Mouse (Mus musculus): ENCODE results near the gene Zfp446. TPM values are rescaled to one million over a fixed set of nuclear protein-coding genes. Genes with fewer than 3 reads are reported as not detected.

Zfp446 gene
- 1.6 and 2.4 TPM in 2 replicates for polyA plus RNA-seq (2012; rRNA removed; ENCODE audit: low replicate concordance)

DNA sequence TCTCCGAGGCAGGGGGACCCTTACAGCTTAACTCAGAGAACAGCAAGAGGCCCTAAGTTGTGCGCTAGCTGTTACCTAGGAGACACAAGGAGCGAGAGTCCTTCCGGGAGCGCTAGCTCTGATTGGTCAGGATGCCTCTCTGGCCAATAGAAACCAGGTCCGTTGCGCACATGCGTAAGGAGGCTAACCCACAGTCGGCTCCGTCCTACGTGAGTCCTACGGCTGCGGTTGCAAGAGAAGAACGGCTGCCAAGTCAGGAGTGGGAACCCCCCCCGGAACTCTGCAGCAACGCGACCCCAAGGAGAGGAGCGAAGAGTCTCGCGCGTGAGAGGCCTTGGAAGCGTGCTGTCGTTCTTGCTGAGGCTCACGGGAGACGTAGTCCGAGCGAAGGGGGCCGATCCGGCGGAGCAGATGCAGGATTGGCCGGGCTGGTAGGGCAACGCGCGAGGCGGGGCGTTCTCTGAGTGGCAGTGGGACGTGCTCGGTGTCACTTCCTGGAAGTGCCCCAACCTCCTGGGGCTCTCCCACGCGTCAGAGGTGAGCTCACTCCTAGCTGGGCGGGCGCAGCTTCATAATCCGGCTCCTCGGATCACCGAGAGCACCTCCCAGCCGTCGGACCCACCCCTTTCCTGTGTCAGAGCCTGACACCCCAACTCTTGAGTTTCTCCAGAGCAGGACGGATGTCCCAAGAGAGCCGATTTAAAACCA is at the start of gene Zfp446:
Gene Zfp446, plus strand, starts transcription at position 167 of the 708 bp plus-strand sequence.

DNA sequence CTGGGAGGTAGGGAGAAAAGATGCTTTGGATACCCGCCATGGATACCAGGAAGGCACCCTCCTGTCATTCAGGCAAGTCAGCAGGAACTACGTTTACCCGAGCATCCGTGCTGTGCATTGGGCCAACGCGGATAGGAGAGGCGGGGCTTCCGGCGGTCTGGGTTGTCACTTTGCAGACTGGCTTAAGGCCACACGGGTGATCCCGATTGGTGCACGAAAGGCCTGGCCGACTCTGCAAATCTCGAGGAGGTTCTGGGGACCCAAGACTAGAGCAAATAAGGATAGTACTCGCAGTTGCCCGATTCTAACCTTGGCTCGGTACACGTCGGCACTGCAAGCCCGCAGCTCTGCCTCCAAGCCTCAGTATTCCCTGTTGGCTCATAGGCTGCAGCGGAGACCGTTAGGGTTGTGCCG is 12.0 kb upstream of the Zfp446 start, which contains the start of gene Zfp324:
Gene Zfp324, plus strand, starts transcription at position 161 of the 414 bp plus-strand sequence.

DNA sequence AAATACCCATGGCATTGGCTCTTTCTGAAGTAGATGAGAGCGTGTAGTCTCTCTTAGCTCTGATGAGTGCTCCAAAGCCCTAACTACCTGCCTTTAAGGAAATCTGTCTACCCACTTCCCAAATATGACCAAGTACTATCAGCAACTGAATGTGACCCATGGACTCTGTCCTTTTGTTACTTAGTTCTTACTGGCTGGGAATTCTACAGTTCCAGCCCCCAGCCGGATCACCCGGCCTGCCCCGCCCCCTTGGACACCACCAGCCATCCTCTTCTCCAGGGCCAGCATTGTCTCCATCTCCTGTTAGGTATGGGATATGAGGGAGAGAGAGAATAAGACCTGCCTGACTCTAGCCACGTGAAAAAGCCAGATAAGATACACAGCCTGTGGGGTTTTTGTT is 20.4 kb downstream of the Zfp446 start, which contains the start of gene Slc27a5:
Gene Slc27a5, minus strand, starts transcription at position 140 of the 400 bp plus-strand sequence.

DNA sequence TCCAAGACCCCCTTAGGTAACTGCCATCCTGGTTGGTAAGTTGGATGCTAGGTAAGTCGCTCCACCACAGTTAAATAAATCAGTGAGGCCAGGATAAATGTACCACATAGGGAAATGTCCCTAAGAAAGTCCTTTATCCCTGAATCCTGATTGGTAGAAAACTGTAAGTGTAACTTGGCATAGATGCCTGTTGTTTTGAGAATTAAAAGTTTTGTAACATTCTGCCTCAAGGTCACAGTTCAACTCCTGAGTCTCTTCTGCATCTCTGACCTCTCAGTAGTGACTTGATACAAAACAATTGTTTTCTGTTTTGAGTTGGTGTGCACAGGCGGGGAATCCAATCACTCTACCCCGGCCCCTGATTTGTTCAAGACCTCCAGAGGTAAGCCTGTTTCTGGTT is 21.2 kb downstream of the Zfp446 start, which contains the start of gene Trim28:
Gene Trim28, plus strand, starts transcription at position 264 of the 400 bp plus-strand sequence.

DNA sequence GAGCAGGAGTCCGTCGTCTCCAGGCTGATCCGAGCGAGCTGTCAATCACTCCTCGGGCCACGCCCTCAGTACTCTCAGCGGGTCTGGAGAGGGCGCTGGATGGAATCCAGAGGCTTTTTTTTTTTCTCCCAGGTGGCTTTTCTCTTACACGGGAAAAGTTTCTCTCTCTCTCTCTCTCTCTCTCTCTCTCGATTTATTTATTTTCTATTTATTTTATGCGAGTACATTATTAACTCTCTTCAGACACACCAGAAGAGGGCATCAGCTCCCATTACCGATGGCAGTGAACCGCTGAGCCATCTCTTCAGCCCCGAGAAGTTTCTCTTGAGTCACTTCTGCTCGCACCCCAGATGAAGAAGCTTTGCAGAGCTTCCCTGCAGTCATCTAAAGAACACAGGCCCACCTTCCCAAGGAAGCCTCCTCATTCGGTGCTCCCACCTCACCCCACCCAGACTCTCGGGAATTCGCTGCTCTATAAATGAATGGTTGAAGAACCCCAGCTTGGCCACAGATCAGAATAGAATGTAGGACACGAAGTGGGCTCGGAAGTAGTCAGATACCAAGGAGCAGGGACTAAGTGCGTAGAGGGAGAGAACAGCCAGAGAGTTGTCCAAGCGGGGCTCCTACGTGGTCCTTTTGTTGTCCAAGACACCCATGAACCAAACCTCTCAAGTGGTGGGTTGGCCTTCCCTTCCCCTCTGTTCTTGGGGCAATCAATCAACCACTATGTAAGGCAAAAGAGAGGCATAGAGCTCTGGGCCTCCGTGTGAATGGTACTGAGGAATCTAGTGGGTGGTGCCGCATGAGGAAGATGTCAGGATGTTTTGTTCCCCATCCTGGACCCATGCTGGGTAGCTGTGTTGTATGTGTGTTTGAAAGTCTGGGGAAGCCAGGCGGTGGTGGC is 32.6 kb downstream of the Zfp446 start, which contains the start of gene Zbtb45:
Gene Zbtb45, minus strand, starts transcription at position 30 of the 904 bp plus-strand sequence.

DNA sequence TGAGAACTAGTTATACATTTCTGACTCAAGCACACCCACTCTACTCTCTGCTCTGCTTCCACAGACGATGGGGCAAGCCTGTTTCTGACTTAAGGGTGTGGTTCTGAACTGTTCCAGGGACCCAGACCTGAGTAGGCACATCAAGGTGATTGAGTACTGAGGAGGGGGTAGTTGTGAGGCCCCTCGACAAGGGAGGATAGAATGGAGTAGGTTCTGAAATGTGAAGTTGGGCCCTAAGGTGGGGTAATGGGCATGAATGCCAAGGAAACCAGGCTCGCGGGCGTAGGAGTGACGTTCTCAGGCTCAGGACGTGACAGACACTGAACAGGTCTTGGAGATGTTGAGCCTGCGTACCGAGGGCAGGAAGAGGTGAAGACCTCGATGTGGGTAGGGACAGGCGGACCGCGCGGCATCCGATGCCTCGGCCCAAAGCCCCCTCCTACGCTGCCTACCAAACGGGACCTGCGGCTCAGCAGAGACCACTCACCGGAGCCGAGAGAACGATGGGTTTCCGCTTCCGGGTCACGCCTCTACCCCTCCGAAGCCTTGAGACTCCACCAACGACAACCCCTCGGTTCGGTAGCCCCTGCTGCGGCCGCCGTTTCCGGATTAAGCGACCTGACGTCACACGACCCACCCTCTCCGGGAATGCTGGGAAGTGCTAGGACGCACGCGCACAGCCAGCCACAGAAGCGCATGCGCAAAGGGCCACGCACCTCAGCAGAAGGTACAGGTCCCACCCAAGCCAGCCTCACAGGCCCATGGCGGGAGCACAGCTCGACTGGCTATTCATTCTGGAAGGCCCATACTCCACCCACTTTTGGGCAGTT is 56.7 kb downstream of the Zfp446 start, which contains the start of gene Chmp2a:
Gene Chmp2a, minus strand, starts transcription at position 660 of the 830 bp plus-strand sequence.

Other genes starting within 250 kb of the Zfp446 start
- not detected in 2 replicates for gene Vmn2r56, start 242.8 kb upstream of the Zfp446 start, polyA plus RNA-seq (2012; rRNA removed; ENCODE audit: low replicate concordance)
- gene Zscan18, start 174.2 kb upstream of the Zfp446 start, polyA plus RNA-seq (2012; rRNA removed; ENCODE audit: low replicate concordance): 0.25 and 0.32 TPM in 2 replicates
- 0.04 and 0.11 TPM in 2 replicates for gene Zfp329, start 159.0 kb upstream of the Zfp446 start, polyA plus RNA-seq (2012; rRNA removed; ENCODE audit: low replicate concordance)
- gene Zfp110, start 143.1 kb upstream of the Zfp446 start, polyA plus RNA-seq (2012; rRNA removed; ENCODE audit: low replicate concordance): 4.8 and 5.0 TPM in 2 replicates
- gene Zfp128, start 96.7 kb upstream of the Zfp446 start, polyA plus RNA-seq (2012; rRNA removed; ENCODE audit: low replicate concordance): 0.16 TPM in 1 of 2 replicates, not detected in the other
- 3.3 and 4.4 TPM in 2 replicates for gene Zscan22, start 80.0 kb upstream of the Zfp446 start, polyA plus RNA-seq (2012; rRNA removed; ENCODE audit: low replicate concordance)
- gene Rps5, start 55.6 kb upstream of the Zfp446 start, polyA plus RNA-seq (2012; rRNA removed; ENCODE audit: low replicate concordance): 923 and 1,500 TPM in 2 replicates
- gene Rnf225, start 50.4 kb upstream of the Zfp446 start, polyA plus RNA-seq (2012; rRNA removed; ENCODE audit: low replicate concordance): 0.14 and 0.33 TPM in 2 replicates
- gene Zfp324, start 12.0 kb upstream of the Zfp446 start, polyA plus RNA-seq (2012; rRNA removed; ENCODE audit: low replicate concordance): 2.2 and 3.4 TPM in 2 replicates
- 0.53 and 1.1 TPM in 2 replicates for gene Slc27a5, start 20.3 kb downstream of the Zfp446 start, polyA plus RNA-seq (2012; rRNA removed; ENCODE audit: low replicate concordance)
- 163 and 224 TPM in 2 replicates for gene Trim28, start 21.3 kb downstream of the Zfp446 start, polyA plus RNA-seq (2012; rRNA removed; ENCODE audit: low replicate concordance)
- gene Zbtb45, start 32.2 kb downstream of the Zfp446 start, polyA plus RNA-seq (2012; rRNA removed; ENCODE audit: low replicate concordance): 40.6 and 44.7 TPM in 2 replicates
- 34.9 and 69.3 TPM in 2 replicates for gene Chmp2a, start 57.0 kb downstream of the Zfp446 start, polyA plus RNA-seq (2012; rRNA removed; ENCODE audit: low replicate concordance)
- gene Ube2m, start 60.4 kb downstream of the Zfp446 start, polyA plus RNA-seq (2012; rRNA removed; ENCODE audit: low replicate concordance): 110 and 111 TPM in 2 replicates
- 1.1 and 1.6 TPM in 2 replicates for gene Mzf1, start 76.9 kb downstream of the Zfp446 start, polyA plus RNA-seq (2012; rRNA removed; ENCODE audit: low replicate concordance)
- not detected in 2 replicates for gene Vmn1r85, start 117.3 kb downstream of the Zfp446 start, polyA plus RNA-seq (2012; rRNA removed; ENCODE audit: low replicate concordance)
- gene Vmn1r86, start 142.1 kb downstream of the Zfp446 start, polyA plus RNA-seq (2012; rRNA removed; ENCODE audit: low replicate concordance): not detected in 2 replicates
- not detected in 2 replicates for gene Vmn1r87, start 162.3 kb downstream of the Zfp446 start, polyA plus RNA-seq (2012; rRNA removed; ENCODE audit: low replicate concordance)
- gene Vmn1r88, start 181.7 kb downstream of the Zfp446 start, polyA plus RNA-seq (2012; rRNA removed; ENCODE audit: low replicate concordance): not detected in 2 replicates
- gene Vmn1r89, start 235.2 kb downstream of the Zfp446 start, polyA plus RNA-seq (2012; rRNA removed; ENCODE audit: low replicate concordance): not detected in 2 replicates

Data from duodenum, adult 2 months (tissue).